Mouse (Mus musculus): ENCODE results near the gene Slc15a3. TPM values are rescaled to one million over a fixed set of nuclear protein-coding genes. Genes with fewer than 3 reads are reported as not detected.

Slc15a3 gene
- polyA plus RNA-seq, 2 experiments from 2014 or later = 2.0 to 4.2 TPM

DNA sequence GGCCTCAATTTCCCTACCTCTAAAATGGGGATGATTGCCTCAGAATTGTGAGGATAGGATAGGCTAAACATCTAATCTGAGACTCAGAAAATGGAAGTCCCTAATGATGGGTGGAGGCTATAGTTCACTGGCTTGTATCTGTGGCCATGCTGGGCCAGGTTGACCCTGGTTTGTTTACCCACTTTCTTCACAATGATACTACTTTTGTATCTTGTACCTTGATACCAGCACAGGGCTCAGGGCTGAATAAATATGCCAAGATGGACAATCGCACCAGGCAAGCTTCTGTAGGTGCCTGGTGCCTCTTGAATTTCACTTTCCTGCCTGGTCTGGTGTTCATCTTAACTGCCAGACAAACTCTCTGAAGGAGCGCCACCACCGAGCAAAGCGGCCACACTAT is 17.0 kb upstream of the Slc15a3 start:
- ATAC-seq = no peak

DNA sequence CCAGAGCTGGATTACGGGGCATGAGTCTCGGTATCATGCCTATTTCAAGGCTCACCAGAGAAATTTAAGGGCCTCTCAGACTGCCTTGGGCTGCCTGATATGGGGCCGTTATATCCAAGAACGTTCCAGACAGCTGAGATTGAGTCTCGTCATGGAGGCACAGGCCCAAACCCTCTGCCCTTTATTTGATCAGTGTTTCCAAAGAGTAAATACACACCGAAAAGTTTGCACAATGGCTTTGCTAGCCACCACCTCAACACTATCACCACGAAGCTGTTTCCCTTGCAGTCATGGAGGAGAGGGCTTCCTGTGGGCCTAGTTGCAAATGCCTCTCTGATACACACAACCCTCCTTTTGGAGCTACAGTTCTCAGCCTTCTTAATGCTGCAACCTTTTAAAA is 15.5 kb upstream of the Slc15a3 start:
- ATAC-seq = peak; percentile 27

DNA sequence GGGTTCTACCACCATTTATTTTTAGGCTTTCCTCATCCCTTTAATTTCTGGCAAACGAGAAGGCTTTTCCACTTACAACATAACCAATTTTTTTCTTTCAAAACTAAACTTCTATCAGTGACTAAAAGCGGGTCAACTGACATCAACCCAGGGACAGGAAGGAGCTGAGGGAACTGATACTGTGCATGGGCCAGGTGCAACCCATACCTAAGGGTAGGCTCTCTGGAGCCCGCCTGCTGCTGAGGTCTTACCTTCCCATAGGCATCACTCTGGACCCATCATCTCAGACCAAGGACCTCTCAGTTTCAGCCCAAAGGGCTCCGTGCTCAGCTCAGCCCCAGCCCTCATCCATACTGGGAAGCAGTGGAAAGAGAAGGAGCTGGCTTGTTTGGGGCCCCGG is 11.2 kb upstream of the Slc15a3 start:
- peak; percentile 15 for ATAC-seq

DNA sequence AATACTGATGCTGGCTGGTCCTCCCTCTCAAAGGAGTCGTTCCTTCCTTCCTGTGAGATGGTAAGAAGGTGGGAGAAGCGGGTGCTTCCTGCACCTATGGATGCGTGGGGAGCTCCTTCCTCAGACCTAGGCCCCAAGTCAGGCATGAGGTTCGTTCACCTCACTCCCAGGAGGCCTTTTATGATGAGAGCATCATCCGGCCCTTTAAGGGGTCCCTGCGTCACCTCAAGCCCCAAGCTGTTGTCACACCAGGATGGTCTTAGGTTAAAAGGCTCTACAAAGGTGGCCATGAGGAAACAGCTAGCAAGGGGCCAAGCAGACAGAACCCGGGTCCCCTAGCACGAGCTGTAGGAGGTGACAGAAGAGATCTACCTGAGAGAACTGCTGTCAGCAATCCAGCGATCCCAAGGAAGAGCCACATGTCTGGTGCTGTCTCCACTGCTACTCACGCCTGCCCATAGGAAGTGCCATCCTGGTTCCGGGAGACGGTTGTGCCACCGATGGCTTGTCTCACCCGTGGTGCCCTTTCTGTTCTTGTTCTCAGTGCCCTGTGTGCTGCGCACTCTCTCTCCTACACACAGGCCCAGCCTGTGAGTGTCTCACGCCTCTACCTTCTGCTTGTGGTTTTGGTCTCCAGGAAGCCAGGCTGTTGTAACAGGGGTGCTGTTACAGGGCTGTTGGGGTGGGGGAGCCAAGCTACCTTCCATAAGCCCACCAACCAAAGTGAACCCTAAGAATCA is 9.9 kb upstream of the Slc15a3 start, which contains the start of gene Cd6:
TSS of gene Cd6 (minus strand) at position 623 of the 740 bp plus-strand sequence.
- peak; percentile 76 for ATAC-seq

DNA sequence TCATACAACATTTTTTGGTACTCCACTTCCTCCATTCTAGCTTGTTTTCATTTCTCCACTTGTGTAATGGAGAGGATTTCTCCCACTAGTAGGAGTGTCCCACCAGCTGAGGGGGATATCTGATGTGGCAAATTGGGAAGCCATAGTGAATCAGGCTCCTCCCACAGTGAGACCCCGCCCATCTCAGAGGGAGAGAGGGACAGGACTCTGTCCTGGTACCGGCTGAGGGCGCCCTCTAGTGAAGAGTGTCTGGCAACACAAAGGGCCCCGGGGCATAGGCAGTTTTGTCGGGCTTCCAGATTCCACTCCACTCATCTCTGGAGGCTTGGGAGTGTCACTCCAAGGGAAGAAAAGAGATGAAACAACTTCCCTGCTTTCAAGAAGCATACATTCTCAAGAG is 8.1 kb upstream of the Slc15a3 start:
- peak; percentile 46 for ATAC-seq

DNA sequence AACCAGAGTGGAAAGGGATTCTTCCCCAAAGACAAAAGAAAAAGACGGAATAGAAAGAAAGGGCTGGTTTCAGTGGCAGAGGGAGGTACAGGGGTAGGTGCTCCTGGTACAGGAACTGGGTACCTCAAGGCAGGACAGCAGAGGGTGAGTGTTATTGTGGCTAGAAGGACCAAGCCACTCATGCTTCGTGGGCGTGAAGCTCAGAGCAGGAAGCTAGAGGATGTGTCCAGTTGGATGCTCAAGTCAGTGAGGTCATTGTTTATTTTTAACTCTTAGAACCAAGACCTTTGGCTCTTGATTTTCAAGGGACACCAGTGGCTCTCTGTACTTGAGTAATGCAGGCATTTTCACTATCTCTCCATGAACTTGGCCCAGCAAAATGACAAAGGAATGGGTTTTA is 7.5 kb upstream of the Slc15a3 start:
- ATAC-seq = no peak

DNA sequence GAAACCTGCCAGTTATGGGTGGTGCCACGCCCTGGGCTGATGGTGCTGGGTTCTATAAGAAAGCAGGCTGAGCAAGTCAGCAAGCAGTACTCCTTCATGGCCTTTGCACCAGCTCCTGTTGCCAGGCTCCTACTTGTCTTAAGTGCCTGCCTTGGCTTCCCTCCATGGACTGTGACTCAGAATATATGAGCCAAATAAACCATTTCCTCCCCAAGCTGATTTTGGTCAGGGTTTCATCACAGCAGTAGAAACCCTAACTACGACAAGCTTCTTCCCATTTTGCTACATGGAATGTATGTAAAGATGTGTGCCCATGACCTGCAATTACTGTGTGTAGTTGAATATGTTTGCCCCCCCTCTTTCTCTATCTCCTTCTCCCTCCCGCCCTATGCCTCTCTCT is 5.9 kb upstream of the Slc15a3 start:
- no peak for ATAC-seq

DNA sequence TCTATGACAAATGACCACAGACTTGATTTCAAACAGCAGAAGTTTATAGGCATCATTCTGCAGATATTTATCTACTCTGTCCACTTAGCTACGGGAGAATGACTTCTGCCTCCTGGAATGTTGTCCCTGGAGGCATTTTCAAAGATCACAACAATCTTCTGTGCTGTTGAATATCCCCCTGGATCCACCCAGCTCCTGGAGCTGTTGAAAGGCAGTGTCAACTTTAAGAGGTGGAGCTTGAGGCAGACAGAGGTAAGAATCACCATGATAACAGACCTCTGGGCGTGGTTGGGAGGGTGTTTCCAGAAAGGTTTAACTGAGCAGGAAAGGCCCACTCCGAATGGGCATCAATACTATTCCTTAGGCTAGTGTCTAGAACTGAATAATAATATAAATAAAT is 3.9 kb upstream of the Slc15a3 start:
- no peak for ATAC-seq

DNA sequence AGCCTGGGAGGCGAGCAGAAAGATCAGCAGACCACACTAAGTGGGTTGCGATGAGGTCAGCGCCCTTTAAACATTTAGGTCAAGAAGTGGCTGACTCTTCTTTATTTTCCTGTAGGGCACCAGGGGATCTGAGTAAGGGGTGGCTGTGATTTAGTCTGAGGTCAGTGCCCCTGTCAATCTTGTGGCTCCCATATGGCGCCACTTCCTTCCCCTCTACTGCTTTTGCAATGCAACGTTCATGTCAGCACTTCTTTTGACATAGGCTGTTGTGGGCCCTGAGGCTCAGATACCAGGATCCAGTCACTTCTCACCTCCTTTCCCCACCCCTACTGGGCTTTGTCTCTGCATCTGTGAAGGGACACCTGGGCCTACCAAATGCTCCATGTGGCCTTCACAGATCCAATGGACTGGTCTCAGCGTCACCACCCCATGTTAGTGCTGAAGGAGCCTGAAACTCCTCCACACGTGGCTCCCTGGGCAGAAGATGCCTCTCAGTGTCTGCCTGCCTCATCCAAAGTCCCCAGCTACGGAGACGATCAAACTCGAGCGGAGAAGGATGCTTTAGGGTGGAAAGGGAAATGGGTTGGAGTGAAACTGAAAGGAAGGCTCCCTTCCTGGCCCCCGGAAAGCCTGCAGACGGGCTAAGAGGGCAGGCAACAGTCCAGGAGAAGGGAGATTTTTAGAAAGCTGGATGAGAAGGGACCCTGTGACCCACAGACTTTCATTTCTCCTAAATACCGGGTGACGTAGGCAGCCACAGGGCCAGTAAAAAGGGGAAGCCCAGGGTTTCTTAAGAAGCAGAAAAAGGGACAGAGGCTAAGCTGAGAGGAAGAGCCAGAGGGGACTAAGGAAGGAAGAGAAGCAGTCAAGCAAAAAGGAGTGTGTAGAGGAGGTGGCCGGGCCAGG is 2.4 kb downstream of the Slc15a3 start:
- ATAC-seq = peak; percentile 32

DNA sequence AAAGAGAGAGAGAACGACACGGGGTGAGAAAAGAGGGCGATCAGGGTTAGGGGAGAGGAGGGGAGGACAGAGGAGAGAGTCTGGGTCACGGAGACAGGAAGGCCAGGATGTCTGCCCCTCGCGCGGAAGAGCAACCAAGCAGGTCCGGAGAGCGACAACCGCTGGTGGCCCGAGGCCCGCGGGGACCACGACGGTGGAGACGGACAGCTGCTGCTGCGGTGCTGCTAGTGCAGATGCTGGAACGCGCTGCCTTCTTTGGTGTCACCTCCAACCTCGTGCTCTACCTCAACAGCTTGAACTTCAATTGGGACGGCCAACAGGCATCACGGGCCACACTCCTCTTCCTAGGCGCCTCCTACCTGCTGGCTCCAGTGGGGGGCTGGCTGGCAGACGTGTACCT is 3.4 kb downstream of the Slc15a3 start:
- ATAC-seq = no peak

DNA sequence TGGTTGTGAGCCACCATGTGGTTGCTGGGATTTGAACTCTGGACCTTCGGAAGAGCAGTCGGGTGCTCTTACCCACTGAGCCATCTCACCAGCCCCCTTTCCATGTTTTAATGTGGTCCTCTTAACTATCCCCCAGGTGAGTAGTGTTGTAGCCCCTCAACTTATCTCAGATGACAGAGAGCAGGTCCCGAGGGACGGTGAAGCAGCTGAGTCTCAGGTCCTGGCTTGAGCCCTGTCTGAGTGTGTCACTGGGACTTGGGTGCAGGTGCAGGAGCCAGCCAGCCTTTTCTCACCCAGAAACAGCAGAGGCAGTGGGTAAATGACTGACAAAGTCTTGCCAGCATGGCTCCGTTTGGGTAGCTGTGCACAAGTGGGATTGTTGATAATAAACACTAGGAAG is 4.7 kb downstream of the Slc15a3 start:
- ATAC-seq = no peak

DNA sequence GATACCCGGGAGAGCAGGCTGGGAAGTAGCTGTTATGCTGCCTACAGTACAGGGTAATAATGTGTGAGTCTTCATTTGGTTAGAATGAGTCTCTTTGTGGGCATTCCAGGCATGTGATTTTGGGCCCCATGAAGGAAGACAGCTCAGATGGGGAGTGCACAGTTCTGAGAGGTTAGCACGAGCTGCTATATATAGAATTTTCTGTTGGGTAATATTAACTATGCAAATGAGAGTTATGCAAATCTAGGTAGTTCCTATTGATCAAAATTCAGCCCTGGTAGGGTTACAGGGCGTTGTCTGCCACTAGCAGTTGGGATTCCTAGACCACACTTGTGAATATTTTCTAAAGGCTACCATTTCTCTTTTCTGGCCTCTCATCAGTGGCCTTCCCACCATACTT is 5.9 kb downstream of the Slc15a3 start:
- ATAC-seq = peak; percentile 23

DNA sequence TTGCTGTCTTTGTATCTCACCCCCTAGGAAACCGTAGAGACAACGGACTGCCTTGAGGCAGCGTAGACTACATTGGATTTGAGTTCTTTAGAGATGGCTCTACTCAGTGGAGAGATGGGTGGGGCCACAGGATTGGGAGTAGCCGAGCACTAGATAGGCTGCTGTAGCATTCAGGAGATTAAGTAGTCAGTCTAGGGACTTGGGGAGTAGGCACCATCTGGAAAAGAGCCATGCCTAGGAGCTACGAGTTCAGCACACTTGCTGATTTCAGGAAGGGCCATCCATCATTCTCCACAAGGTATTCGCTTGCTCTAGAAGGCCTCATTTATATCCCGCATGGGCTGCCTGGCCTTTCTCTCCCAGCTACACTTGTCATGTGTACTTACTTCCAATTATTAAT is 6.6 kb downstream of the Slc15a3 start:
- no peak for ATAC-seq

DNA sequence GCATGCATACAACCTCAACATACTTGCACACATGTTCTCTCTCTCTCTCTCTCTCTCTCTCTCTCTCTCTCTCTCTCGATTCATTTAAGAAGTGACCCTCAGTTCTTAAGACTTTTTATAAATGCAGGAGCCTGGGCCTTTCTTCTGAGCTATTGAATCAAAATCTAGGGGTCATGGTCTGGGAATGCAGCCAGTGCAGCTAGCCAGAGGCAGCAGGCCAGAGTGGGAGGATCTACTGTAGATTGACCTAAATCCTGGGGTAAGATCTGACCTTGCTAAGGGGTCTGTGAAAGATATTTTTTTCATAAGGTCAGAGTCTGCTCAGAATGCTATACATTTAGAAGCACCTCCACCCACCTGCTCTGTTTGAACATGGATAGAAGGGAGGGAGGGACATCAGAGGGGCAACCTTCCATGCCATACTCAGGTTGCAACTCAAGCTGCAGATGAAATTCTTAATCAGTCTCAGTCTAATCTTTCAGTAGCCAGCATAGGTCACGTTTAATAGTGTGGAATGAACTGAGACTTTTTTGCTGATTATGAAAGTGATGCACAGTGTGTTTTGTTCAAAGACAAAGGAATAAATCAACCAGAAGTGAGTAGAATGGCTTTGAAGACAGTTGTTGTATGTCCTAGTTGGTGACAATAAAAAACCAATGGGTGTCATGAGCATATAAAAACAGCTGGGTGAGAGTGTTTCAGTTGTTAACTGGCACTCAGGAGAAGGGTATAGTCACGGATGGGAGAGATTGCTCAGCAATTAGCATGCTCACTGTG is 8.0 kb downstream of the Slc15a3 start:
- no peak for ATAC-seq

DNA sequence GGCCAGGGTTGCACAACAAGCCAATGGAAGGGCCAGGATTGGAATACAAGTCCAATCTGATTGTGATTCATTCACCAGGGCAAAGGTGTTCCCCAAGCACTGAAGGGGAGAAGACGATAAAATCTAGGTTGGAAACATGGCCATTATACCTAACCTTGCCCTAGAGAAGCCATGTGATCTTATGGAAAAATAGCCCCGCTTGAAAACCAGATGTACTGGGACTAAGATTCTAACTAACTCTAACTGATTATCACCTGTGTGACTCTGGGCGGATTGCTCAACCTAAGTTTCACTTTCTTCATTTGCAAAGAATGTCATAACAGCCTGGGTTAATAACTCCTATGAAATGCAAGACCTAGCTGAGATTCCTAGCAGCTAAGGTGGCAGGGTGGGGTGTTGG is 15.9 kb downstream of the Slc15a3 start:
- no peak for ATAC-seq

DNA sequence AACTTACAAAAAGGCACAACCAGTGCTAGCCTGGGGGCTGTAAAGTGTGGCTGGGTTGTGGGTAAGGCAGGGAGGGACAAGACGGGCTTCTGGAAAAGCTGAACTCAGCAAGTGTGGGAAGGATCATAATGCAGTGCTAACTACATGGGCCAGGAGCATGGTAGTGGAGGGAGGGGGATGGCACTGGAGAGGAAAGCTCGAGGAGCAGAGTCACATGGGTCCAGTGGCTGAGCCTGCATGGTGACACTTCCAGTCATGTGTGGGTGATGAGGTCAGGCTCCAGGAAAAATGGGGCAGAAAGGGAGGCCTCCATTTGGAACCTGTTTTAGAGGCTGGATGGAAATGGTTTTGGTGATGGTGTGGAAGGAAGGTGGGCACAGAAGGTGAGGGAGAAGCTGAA is 17.0 kb downstream of the Slc15a3 start:
- no peak for ATAC-seq

DNA sequence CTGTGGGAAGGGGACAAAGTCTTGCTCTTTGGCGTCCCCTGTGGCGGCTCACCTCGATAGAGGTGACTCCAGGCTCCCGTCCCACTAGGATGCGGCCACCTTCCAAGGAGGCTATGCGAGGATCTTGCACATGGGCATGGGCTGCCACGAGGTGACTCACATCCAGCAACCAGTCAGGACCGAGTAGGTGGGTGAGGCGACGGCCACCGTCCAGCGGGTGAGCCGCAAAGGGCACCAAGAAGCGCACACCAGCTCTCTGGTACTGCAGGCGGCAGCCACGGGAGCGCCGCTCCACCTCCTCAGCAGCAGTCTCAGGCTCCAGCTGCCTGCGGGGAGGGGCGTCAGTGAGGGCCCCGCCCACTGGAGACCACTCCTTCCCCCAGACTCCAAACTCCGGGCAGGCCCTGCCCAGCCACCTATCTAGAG is 20.6 kb downstream of the Slc15a3 start:
- ATAC-seq = no peak

DNA sequence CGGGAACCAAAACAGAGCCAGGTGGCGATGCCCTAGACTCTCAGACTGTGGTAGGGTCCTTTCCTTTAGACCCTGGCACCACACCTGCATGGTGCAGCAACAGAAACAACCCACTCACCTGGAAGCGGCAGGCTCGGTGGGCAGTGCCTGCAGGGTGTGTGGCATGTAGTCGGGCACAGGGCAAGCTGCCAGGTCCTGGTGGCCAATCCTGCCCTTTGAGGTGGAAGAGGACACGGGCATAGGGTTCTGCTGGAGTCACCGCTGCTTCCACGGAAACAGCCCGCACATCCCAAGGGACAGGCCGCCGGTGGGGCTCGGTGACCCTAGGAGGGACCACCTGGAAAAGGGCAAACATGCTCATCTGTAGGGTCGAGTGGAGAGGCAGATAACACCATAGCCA is 26.8 kb downstream of the Slc15a3 start:
- no peak for ATAC-seq

DNA sequence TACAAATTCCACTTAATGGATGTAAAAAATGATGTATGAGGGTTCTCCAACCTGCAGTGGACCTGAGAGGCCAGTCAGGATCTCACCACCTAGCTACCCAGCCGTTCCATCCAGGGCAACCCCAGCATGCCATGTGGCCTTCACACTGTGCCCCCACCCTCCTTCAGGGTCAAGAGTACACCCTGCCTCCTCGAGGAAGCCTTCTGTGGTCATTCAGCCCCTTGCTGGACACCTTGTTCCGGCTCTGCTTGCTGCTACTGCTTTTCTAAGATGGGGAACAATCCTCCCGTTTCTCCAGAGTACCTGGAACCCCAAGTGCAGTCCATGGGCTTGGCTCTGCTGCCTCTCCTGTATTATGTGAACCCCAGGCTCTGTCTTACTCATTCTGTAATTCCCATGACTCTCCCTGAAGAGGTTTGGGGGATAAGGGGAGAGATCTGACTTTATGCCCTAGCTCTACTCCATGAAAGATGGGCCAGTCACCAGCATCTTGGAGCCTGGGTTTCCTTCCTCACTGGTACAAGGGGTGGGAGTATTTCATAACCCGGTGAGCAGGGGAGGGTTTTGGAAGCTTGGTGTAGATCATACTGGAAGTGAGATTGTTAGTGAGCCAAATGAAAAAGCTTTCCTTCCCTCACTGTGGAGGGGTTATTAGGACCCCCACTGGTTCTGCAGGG is 28.6 kb downstream of the Slc15a3 start:
- no peak for ATAC-seq

DNA sequence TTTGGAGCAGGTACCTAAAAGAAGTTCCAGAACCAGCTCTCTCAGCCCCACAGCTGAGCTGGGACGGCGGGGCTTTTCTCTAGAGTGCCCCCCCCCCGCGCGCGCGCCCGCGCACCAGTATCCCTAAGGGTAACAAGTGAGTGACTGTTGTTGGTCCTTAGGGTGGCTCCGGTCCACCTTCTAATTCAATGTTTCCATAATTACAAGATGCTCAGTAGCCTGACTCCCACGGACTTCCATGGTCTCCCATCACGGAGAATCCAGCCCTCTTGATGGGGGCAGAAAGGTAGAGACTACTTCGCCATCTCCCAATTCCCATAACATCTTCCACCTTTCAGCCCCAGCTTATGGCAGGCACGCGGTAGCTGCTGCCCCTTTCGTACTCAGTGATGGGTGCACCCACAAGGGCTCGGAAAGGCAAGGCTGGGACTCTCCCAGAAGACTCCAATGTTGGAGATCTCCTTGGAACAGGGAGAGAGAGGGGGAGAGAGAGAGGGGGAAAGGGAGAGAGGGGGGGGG is 29.2 kb downstream of the Slc15a3 start:
- no peak for ATAC-seq

DNA sequence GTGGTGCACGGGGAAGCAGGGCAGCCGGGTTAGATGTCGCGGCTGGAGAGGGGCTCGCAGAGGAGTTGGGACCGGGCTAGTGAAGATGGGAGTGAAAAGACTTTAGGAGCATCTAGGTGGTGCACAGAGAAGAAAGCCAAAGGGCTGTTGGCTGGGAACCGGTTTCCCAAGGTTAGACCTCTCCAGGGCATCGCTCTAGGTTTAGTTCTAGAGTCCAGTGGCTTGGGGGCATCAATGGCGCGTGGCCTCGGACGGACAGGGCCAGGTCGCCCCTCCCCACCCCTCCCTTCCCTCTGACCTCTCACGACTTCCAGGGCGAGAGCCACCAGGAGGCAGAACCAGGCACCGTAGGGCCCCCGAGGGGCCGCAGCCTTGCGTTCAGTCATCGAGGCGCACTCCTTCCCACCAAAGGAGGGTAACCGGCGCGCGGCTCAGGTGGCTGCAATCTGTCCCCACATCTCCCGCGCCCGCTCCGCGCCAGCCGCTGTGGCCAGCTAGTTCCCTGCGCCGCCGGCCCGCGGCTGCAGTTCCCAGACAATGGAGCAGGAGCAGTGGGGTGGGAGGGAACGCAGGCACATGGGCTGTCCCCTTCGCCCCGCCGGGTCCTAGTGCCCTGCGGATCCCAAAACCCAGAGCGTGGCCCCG is 29.8 kb downstream of the Slc15a3 start:
- ATAC-seq = no peak
